24 mouse cellular contexts compared by ENCODE assay signal in the genomic region with DNA sequence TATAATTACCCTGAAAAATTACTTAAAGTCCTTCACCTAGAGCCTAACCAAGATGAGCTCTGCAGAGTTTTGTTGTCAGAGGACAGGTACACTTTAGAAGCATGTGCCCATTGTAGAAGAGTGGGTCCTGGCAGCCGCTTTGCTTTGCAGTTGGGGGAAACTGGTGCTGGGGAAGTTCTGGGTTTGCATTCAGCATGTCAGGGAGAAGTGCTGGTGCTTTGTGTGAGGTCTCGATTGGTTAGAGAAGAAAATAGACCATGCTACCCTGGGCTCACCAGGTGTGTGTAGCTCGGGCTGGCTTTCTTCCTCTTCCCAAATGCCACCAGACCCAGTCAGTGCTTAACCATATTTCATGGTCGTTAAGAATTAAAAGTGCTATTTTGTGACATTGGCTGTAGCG.
"Had no signal": no experiment of that assay in that cellular context is flagged by ENCODE, and none has a peak within 500 bp of the region (broad histone marks: within the 10 kb centered on the region; RNA-seq: fewer than 3 reads in every experiment).

No protein-coding gene starts in this region.

- H3K4me2 ChIP-seq: heart, embryonic 13.5 days; heart, embryonic 15.5 days; hindbrain, embryonic 13.5 days; hindbrain, embryonic 15.5 days; kidney, embryonic 15.5 days; limb, embryonic 13.5 days; limb, embryonic 15.5 days; liver, embryonic 12.5 days had no signal

- H3K9ac ChIP-seq: heart, embryonic 13.5 days; heart, embryonic 15.5 days; hindbrain, embryonic 13.5 days; hindbrain, embryonic 15.5 days; kidney, embryonic 15.5 days; limb, embryonic 13.5 days; limb, embryonic 15.5 days; liver, embryonic 12.5 days had no signal

- H3K27me3 ChIP-seq: heart, embryonic 13.5 days; heart, embryonic 15.5 days; hindbrain, embryonic 13.5 days; hindbrain, embryonic 15.5 days; kidney, embryonic 15.5 days; limb, embryonic 13.5 days; limb, embryonic 15.5 days; liver, embryonic 12.5 days had no signal

- ATAC-seq: hindbrain, postnatal 0 days; liver, embryonic 12.5 days had no signal

- H3K27ac ChIP-seq: heart, embryonic 10.5 days; heart, embryonic 13.5 days; heart, embryonic 15.5 days; hindbrain, embryonic 13.5 days; hindbrain, embryonic 15.5 days; hindbrain, postnatal 0 days; kidney, embryonic 15.5 days; kidney, postnatal 0 days; limb, embryonic 13.5 days; limb, embryonic 15.5 days; liver, embryonic 12.5 days had no signal

- DNase-seq: gastrocnemius, postnatal 14 days; gastrocnemius, postnatal 36 days; heart, adult 18-20 months; heart, postnatal 14 days; heart, postnatal 36 days; kidney, adult 11 months; kidney, adult 2 months; kidney, adult 9 months; kidney, postnatal 14 days; kidney, postnatal 36 days; layer of hippocampus, adult 9-11 months; layer of hippocampus, postnatal 36 days; left cerebral cortex, postnatal 4 days had no signal

- H3K36me3 ChIP-seq: heart, embryonic 10.5 days; heart, embryonic 13.5 days; heart, embryonic 15.5 days; hindbrain, embryonic 13.5 days; hindbrain, embryonic 15.5 days; kidney, embryonic 15.5 days; limb, embryonic 13.5 days; limb, embryonic 15.5 days; liver, embryonic 12.5 days had no signal

- H3K4me3 ChIP-seq: heart, embryonic 10.5 days; heart, embryonic 13.5 days; heart, embryonic 15.5 days; hindbrain, embryonic 13.5 days; hindbrain, embryonic 15.5 days; kidney, embryonic 15.5 days; limb, embryonic 13.5 days; limb, embryonic 15.5 days; liver, embryonic 12.5 days had no signal

- H3K9me3 ChIP-seq: heart, embryonic 10.5 days; heart, embryonic 13.5 days; heart, embryonic 15.5 days; hindbrain, embryonic 13.5 days; hindbrain, embryonic 15.5 days; kidney, embryonic 15.5 days; limb, embryonic 13.5 days; limb, embryonic 15.5 days; liver, embryonic 12.5 days had no signal
